Mouse (Mus musculus) layer of hippocampus, adult 18-20 months (tissue): ENCODE measurements around the gene Il23a. TPM values are rescaled to one million over a fixed set of nuclear protein-coding genes. Genes with fewer than 3 reads are reported as not detected.
A peak's percentile ranks its signal among the peaks of the same experiment; 100 is the strongest.
"Not testable (repeated sequence)": the region's sequence is repeated elsewhere in the genome, so short reads cannot be mapped to it uniquely, and the experiment has no call there.

Experiments
- DNase-seq, 2 experiments: peaks; one replicate each; pipeline ENCODE4 v3.0.0; 2022; ENCODE audit warnings: low spot score in 2 of 2
- total RNA-seq, 2 experiments: library from RNA; stranded (reverse); gene quantifications; 2 replicates each; pipeline ENCODE4 v1.2.3; 2021

Gene Il23a
- total RNA-seq, 2 experiments from 2014 or later: not detected

GRCm38 (mm10) chr10:128309654-128310053 is 11.1 kb upstream of the Il23a start:
- no peak for DNase-seq

- peak; percentile 100 for DNase-seq
Measured at GRCm38 (mm10) chr10:128303126-128304021, 4.8 kb upstream of the Il23a start, which contains the start of gene Pan2. Gene Pan2 (plus strand): TSS chr10:128303335.

- no peak for DNase-seq
Measured at GRCm38 (mm10) chr10:128302785-128303125, 4.2 kb upstream of the Il23a start.

- DNase-seq: peak in 1 of 2 experiments; percentile 6
Measured at GRCm38 (mm10) chr10:128302357-128302756, 3.8 kb upstream of the Il23a start.

GRCm38 (mm10) chr10:128298243-128298642 is 309 bp downstream of the Il23a start:
- DNase-seq: no peak

- DNase-seq: no peak
Measured at GRCm38 (mm10) chr10:128297622-128298021, 930 bp downstream of the Il23a start.

GRCm38 (mm10) chr10:128297221-128297620 is 1.3 kb downstream of the Il23a start:
- no peak for DNase-seq

- DNase-seq: no peak
Measured at GRCm38 (mm10) chr10:128296370-128297090, 2.0 kb downstream of the Il23a start.

GRCm38 (mm10) chr10:128290594-128290993 is 8.0 kb downstream of the Il23a start:
- DNase-seq: not testable (repeated sequence)

GRCm38 (mm10) chr10:128283604-128284579 is 14.7 kb downstream of the Il23a start:
- DNase-seq: peak in 1 of 2 experiments; percentile 70

GRCm38 (mm10) chr10:128282886-128283450 is 15.6 kb downstream of the Il23a start:
- DNase-seq: no peak

GRCm38 (mm10) chr10:128281682-128282081 is 16.9 kb downstream of the Il23a start:
- DNase-seq: no peak

GRCm38 (mm10) chr10:128280943-128281342 is 17.6 kb downstream of the Il23a start:
- DNase-seq: no peak

- DNase-seq: no peak
Measured at GRCm38 (mm10) chr10:128278158-128278557, 20.4 kb downstream of the Il23a start.

- not testable (repeated sequence) for DNase-seq
Measured at GRCm38 (mm10) chr10:128275374-128275773, 23.2 kb downstream of the Il23a start.

GRCm38 (mm10) chr10:128272819-128273439 is 25.6 kb downstream of the Il23a start:
- not testable (repeated sequence) for DNase-seq

GRCm38 (mm10) chr10:128271883-128272282 is 26.7 kb downstream of the Il23a start:
- no peak for DNase-seq

- no peak for DNase-seq
Measured at GRCm38 (mm10) chr10:128270866-128271265, 27.7 kb downstream of the Il23a start.

GRCm38 (mm10) chr10:128270287-128270841 is 28.2 kb downstream of the Il23a start, which contains the start of gene Stat2:
Gene Stat2 (plus strand): TSS chr10:128270559.
- DNase-seq: peak; percentile 96 to 98
